Mouse (Mus musculus) erythroid progenitor cell, adult 5-6 weeks (primary cell): Measurements from ENCODE around the gene Large1. TPM values are rescaled to one million over a fixed set of nuclear protein-coding genes. Genes with fewer than 3 reads are reported as not detected.
"Not testable (repeated sequence)": the region's sequence is repeated elsewhere in the genome, so short reads cannot be mapped to it uniquely, and the experiment has no call there.

Experiments
- ATAC-seq: replicated peaks from 2 replicates; pipeline ENCODE4 v1.8.0; 2016; ENCODE audit warnings: moderate number of reproducible peaks, mild to moderate bottlenecking, moderate TSS enrichment, inconsistent platforms; ENCODE audit not compliant: poor library complexity, low FRiP score, severe bottlenecking
- total RNA-seq, 2 experiments: library from RNA; stranded (forward) in 1 of 2; stranded (reverse) in 1 of 2; fragments of 150-400 nt in 1 of 2; fragments of 186-747, 209-891 nt in 1 of 2; gene quantifications; 2 replicates each; pipeline versions ENCODE4 v1.2.3 to v1.2.4; 2015 to 2017; ENCODE audit warnings: low replicate concordance in 2 of 2

Large1 gene
- total RNA-seq, 2 experiments from 2014 or later, result 1.7 TPM; not detected in 1

DNA sequence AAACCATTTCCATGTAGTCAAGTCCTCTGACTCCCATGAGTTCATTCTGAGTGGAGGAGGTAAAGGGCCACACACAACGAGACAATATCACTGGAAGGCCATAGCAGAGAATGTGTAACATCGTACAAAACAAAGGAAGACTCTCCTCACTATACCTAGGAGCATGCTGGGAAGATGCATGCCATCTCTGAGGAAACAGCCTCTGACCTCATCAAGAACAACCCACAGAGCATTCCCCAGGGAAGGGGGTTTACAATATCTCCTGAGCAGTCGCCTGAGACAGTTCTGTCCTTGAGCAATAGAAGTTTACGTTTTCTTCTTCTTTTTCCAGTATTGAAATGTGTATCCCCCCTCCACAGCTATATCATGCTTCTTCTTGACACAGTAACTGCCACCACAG is 49.4 kb downstream of the Large1 start:
- ATAC-seq, result no peak

DNA sequence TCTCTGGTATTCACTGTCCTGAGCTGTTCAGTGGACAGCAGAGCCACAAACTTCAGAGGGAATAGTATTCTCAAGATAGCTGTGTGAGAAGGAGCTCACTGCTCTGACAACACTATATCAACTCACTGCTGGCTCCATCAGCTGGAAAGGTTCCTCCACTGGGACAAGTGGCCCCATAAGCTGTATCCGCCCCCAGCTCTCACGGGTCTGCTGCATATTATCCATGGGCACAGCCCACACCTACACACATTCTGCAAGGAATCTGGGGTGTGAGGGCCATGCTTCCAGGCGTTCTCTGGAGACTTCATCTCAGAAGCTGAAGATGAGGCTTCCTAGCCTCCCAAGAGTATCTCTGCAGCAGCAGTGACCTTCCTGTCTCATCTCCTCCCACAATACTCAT is 50.4 kb downstream of the Large1 start:
- no peak for ATAC-seq

DNA sequence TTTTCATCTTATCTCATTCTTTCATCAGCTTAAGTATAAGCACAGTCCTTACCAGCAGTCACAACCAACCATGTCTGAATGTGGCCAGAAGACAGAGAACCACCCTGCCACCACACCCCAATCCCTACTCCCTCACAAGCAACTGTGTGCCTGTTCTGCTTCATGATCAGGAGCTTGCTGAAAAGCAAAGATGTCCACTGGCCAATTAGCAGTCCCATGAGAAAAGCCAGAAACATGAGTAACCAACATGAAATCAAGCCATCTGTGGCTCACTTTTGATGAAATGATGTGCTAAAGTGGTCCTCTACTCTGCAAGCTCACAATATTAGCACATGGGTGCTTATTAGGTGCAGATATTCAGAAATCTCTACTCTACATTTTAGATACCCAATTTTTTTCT is 57.8 kb downstream of the Large1 start:
- ATAC-seq, result no peak

DNA sequence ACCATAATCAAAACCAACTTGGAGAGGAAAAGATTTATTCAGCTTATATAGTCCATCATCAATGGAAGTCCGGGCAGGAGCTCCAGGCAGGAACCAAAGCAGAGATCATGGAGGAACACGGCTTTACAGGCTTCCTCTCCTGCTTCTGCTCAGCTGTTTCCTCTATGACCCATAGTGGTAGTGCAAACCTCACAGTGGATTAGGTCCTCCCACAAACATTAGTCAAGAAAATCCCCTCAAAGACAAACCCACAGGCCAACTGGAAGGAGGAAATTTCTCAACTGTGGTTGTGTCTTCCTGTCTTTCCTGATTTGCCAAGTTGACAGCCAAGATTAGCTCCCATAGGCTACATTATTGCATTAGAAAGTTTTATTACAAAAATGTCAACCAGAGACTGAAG is 59.7 kb downstream of the Large1 start:
- ATAC-seq, result no peak

DNA sequence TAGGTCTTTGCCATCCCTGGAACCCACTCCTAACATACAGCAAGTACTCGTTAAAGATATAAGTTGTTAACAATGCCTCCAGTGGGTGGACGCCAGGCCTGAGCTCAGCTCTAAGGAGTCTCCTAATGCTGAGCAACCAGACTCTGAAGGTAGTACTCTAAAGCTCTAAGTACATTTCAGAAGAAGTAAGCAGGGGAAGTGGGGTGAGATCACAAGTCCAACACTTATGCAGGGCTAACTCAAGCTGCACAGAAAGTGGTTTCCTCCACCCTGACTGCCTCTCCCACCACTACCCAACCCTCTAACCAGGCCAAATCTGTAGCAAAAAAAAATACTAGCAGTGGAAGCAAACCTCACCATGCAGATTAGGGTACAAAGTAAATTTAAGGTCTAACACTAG is 61.7 kb downstream of the Large1 start:
- no peak for ATAC-seq

DNA sequence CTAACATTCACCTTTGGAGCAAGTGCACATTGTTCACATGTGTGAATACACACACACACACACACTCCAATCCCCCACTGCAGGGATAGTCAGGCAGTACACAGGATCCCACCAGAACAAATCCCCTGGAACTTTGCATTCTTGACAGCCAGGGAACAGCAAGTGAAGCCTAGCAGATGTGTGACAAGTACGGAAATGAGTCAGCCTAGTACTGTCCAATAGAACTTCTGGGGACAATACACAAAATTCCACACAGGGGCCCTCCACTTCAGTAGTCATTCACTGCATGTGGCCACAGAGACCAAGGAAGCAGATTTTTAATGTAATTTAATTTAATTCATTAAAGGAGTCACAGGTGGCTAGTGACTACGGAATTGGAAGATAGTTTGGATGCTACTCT is 62.7 kb downstream of the Large1 start:
- no peak for ATAC-seq

DNA sequence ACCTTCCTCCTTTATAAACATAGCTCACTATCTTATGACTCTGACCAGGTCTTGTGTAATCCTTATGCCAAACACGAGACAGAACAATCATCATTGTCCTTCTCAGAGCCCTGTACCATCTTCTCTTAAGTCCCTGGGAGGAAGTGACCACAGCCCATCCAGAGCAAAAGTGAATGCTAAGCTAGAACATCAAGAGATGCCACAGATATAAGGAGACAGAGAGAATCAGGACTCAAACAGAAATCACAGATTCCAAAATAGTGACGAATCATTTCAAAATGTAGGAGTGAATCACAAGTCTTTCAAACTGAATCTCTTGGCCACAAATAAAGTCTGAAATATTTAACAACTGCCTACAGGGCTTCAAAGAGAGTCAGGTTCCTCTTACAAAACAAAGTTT is 63.5 kb downstream of the Large1 start:
- no peak for ATAC-seq

DNA sequence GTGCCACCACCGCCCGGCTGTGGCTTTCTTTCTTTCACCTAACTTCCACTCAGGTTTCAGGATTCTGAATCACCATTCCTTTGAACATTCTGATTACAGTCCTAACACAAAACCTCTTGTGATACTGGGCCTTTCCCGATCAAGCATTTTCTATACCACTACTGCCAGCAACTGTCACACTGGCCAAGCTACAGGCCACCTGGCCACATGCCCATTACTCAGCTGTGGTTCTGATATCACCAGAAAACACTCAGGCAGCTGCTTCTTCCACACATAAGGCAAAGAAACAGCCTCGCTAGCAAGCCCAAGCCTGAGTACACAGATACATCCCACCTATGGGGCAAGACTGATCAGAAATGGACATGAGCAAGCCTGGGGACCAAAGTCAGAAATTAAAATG is 71.3 kb downstream of the Large1 start:
- ATAC-seq, result no peak

DNA sequence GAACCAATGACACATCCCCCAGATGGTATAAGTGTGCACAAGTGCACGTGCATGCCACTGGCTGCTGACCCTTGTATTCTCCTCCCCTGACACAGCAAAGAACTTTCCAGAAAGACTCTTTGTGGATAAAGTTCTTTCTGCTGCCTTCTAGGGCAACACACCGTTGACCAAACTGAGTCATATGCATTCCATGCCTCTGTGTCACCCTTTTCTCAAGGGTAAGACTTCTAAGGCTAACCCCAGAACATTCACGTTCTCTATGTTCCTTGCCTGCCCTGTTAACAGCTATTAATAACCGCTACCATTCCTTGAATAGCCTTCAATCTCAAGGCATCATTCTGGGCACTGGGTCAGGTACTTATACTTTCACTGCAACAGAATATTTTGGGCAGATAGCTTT is 77.3 kb downstream of the Large1 start:
- no peak for ATAC-seq

DNA sequence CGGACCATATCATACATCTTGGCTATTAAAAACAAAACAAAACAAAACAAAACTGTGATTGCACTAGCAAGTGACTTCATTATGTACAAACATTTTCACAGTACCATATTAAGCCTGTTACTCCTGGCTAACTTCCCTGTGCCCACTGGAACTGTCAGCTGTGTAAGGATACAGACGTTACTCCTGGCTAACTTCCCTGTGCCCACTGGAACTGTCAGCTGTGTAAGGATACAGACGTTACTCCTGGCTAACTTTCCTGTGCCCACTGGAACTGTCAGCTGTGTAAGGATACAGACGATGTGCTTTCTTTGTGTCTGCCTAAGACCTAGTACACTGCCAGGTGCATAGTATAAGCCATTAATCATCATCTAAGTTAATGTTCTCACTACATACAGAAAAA is 77.9 kb downstream of the Large1 start:
- not testable (repeated sequence) for ATAC-seq

DNA sequence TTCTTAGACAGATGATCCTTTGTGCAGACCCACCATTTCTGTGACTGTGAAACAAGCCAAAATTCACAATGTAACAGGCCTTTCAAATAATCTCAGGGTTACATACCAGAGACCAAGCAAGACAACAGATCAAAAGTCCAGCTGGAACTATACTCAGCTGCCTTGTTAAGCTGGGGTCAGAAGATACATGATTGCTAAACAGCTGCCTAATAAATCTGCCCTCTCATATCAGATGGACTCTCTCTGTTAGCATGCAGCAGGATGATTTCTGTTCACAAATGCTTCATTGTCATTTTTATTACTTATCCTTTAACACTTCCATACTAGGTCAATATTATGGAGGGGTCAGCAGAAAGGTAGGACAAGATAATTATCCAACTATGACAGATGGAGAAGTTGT is 80.2 kb downstream of the Large1 start:
- ATAC-seq, result no peak

DNA sequence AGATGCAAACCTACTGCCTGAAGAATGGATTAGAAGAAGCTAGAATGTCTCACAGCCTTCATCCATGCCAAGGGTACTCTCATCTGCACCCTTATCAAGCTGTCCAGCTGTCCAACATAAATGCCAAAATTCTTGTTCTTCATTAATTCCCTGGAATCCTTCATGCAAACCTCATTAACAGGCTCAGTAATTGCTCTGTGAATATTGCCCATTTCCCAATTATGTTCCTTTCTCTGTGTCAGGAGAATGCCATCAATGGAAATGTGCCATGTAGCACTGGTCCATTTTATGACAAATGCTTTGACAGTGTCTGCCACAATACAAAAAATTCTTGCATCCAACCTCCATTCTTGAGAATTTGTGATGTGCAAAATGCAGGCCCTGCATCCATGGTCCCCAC is 82.3 kb downstream of the Large1 start:
- ATAC-seq, result no peak

DNA sequence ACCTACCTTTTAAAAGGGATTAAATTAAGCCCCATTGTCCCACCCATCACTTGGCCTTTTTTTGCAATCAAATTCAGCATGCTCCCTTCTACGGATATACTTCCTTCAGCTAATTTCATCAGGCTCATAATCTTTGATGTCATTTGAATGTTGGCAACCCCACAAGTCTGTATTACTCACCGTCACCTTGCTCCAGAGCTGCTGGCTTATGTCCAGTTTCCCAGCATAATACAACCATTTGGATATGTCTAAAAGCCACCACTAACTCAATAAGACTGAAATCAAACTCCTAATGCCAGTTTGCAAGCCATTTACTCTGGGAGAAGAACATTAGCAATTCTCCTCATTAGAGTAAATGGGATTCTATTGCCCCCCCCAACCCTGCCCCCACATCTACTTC is 95.4 kb downstream of the Large1 start:
- ATAC-seq, result no peak

DNA sequence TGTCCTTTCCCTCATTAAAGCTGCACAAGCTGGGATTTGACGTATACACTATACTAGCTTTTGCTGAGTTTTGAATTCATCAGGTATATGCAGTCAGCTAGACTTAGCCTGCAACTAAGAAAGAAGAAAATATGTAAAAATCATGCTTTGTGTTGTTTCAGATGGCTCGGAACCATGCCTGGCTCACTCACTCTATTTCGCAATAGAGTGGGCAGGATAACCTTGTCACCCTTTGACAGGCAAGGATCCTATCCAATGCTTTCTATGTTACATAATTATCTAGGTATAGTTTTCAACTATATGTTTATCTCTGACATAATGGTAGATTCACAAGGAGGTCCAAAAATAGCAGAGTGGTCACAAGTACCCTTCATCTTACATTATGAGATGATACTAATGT is 109.2 kb downstream of the Large1 start:
- no peak for ATAC-seq

DNA sequence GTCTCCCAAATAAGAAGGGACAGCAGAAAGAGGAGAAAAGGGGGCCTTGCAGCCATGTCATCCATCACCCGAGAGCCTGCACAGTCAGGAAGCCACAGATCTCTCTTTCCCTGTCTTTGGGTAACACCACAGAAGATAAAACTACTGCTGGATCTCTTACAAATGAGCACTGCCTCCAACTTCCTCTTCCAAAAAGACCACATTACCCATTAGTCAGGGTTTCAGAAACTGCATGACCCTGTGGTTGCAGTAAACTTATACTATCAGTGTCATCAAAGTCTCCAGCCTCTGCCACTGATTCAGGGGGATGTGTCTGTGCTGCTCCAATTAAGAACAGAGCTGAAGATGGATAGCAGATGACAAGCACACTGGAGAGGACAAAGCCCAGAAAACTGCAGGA is 111.3 kb downstream of the Large1 start:
- no peak for ATAC-seq

DNA sequence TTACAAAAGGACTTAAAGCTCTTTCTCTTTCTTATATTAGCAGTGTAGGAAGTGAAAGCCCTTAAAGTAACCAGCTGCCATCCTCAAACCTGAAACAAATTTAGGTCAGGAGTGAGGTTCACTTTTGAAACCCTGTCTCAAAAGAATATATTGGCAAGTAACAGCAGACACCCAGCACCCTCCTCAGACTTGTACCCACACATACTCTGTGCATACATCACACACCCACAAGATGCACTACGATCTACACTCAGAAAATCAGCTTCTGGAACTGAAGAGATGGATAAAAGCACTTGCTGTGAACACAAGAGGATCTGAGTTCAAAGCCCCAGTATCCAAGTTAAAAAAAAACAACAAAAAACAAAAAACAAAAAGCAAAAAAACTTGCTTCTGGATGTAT is 119.1 kb downstream of the Large1 start:
- ATAC-seq, result no peak

DNA sequence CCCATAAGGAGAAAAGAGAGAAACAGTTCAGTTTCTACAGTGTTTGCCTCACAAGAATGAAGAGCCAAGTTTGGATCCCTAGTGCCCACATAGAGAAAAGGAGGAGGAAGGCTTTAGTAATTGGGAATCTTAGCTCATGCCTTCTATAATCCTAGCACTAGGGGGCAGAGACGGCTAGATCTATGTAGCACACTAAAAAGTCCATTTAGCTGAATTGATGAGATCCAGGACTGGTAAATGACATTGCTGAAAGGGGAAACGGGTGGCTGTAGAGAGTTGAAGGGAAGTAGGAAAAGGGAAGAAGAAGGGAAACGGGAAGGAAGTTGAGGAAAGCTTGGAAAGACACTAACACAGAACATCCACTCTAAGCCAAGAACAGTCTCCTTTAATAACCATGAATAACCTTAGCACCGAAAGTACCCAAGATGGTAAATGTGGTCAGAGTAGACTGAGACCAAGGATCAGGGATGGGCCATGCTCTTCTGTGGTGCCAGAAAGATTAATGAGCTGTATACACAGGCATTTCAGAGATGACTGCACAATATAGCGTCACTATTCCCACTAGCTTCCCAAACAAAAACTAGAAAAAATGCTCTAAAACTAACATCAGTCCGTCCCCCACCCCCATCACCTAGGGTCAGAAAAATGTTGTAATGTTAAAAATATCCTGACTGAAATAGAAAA is 119.8 kb downstream of the Large1 start:
- ATAC-seq, result no peak

DNA sequence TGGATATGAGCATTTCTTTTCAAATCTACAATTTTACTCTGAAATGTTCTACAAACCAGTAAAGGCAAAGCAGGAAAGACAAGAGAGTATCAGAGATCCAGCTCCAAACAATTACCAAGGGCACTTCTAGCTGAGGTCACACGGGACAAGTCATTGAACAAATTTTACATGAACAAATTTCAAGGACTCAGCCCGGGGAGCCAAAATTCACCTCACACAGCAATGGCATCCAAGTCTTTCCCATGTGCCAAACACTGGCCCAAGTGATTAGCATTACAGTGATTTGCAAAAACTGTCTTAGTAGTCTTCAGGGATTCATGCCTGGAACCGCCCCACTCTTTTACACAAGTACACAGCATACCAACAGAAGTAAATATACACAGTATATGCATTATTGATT is 126.5 kb downstream of the Large1 start:
- no peak for ATAC-seq

DNA sequence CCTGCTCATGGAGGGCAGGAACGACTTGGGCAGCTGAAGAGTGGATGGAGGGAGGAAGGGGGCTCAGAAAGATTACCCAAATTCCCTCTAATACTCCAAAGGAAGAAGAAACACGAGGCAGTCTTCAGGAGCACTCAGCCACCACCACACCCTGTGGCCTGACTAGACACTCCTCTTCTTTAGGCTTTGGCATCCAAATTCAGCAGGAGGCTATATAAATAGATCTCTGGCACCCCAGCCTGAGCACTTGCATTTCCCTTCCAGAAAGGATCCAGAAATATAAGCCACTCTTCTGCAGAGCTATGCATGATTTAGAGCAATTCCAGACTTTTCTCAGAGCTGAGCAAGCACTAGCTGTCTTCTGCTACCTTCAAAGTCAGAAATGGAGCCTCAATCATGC is 127.7 kb downstream of the Large1 start:
- ATAC-seq, result no peak

DNA sequence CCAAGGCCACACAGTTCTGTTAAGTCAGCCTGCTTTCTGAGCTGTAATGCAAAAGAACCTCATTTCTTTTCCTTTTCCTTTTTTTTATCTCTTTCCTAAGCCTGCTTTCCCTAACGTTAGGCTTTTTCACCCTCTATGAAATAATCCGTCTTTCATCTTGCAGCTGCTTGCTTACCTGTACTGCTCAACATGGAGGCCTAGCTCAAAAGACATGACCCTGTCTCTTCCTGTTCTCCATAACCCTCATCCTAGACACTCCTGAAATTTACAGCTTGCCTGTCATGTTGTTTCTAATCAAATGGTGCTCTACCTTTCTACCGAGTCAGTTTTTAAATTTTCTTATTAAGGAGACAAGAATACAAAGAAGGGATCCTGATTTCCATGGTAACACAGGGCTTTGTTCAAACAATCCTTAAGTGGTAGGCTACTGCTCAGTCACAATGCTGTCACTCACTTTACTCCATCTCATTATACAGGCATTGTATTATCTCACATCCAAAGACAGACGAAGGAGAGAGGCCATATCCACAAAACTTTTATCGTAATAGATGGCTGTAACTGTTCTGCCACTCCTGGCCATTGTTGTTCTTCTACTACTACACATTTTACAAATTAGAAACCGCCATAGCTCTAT is 134.0 kb downstream of the Large1 start:
- no peak for ATAC-seq

DNA sequence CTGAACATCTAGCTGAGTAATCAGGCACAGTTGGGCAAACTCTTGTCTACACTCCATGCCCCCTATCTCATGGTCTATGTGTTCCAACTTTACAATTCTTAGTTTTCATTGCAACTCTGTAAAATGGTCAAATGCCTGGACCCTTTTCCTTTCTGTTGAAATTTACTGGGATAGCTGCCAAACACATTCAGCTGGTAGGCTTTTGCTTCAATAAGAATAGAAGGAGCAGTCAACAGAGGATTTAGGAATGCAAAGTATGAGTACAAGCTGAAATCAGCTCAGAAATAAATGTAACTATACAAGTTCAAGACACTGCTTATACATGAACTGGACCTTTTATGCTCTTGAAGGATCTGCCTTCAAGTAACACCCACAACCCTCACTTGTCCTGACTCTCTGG is 146.5 kb downstream of the Large1 start:
- ATAC-seq, result no peak

DNA sequence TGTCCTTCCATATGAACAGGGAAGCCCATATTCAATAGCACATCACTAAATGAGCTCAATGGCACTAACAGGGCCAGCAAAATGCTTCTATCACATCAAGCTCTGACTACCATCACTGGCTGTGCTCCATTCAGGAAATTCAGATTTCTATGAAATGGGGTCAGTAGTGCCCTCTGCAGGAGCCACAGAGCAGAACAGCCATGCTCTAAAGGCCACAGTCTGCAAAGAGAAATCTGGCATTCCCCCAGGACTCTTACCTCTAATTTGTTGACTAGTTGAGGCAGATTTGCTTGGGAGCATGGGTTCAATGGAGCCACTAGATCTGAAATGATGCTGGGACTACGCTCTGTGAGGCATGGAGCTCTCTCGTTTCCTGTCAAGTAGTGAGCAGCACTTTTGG is 151.5 kb downstream of the Large1 start:
- ATAC-seq, result no peak
